Comparison of ENCODE assay signal across 23 mouse cellular contexts in the genomic region with DNA sequence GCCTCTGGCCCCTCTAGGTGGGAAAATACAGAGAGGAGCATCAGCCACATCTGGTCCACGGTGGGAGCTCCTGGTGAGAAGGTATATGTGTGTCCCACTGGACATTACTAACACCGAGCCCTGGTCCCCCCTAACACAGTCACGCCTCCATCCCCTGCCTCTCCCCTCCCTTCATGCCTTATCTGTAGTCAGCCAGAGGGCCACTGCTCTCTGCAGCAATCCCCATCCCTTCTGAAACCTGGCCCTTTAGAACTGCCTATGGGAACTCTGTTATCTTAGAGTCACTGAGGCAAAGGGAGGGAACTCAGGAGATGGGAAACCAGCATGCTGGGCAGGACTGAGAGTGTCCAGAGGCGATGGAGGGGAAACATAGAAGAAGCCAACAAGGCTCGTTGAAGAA. TPM values are rescaled to one million over a fixed set of nuclear protein-coding genes. Genes with fewer than 3 reads are reported as not detected.
A peak's percentile ranks its signal among the peaks of the same experiment; 100 is the strongest.
DNase-seq lines count a peak whose midpoint lies in the region; ATAC-seq lines count a peak whose summit lies in the region.
"Had no signal": no experiment of that assay in that cellular context is flagged by ENCODE, and none has a peak within 500 bp of the region (broad histone marks: within the 10 kb centered on the region; RNA-seq: fewer than 3 reads in every experiment).

No protein-coding gene starts in this region.

- no peak overlapping the region for H3K9ac ChIP-seq in midbrain, embryonic 16.5 days (ENCODE audit: low read depth, low read length)
- H3K9ac ChIP-seq in liver, embryonic 12.5 days = peak overlapping the region; percentile 70
- H3K9ac ChIP-seq: forebrain, postnatal 0 days; limb, embryonic 15.5 days; neural tube, embryonic 13.5 days had no signal

- peak; percentile 80 for DNase-seq in heart, embryonic 10.5 days (ENCODE audit: low spot score)
- no peak for DNase-seq in heart, postnatal 10 days
- DNase-seq in midbrain, embryonic 10.5 days (ENCODE audit: low spot score) = no peak
- DNase-seq in left cerebral cortex, postnatal 4 days = no peak
- DNase-seq in T-cell, adult 2 months (ENCODE audit: low spot score) = no peak
- no peak for DNase-seq in layer of hippocampus, adult 8-10 months (ENCODE audit: low spot score in 2 of 2)
- DNase-seq: adrenal gland, postnatal 25 days; cerebellum, postnatal 10 days; forebrain, postnatal 0 days; gastrocnemius, adult 2 months; heart, adult 11 months; kidney, adult 2 months; kidney, postnatal 25 days; right cerebral cortex, postnatal 14 days; thymus, postnatal 14 days had no signal

- intact Hi-C loops in heart, postnatal 10 days (cut with DNase I) = no loop called here
- intact Hi-C loops in left cerebral cortex, postnatal 4 days (cut with DNase I) = no loop called here

- no peaks in the 10 kb centered on the region for H3K9me3 ChIP-seq in heart, embryonic 10.5 days
- no peaks in the 10 kb centered on the region for H3K9me3 ChIP-seq in midbrain, embryonic 10.5 days (replicated peaks)
- H3K9me3 ChIP-seq in midbrain, embryonic 16.5 days (replicated peaks; ENCODE audit: control insufficient read depth, low read length, poor library complexity, severe bottlenecking) = no peaks in the 10 kb centered on the region
- H3K9me3 ChIP-seq in liver, embryonic 12.5 days (replicated peaks) = no peaks in the 10 kb centered on the region
- H3K9me3 ChIP-seq: limb, embryonic 15.5 days; neural tube, embryonic 13.5 days had no signal

- no peaks in the 10 kb centered on the region for H3K36me3 ChIP-seq in heart, embryonic 10.5 days
- H3K36me3 ChIP-seq in midbrain, embryonic 10.5 days = no peaks in the 10 kb centered on the region
- no peaks in the 10 kb centered on the region for H3K36me3 ChIP-seq in midbrain, embryonic 16.5 days (ENCODE audit: control insufficient read depth, insufficient read depth, low read length)
- H3K36me3 ChIP-seq in liver, embryonic 12.5 days = no peaks in the 10 kb centered on the region
- H3K36me3 ChIP-seq: limb, embryonic 15.5 days; neural tube, embryonic 13.5 days had no signal

- WGBS in heart, embryonic 10.5 days = 24% methylated on average over 5 of the region's 5 CpGs
- 73% methylated on average over 5 of the region's 5 CpGs for WGBS in midbrain, embryonic 10.5 days
- 71% methylated on average over 5 of the region's 5 CpGs for WGBS in midbrain, embryonic 16.5 days
- WGBS in liver, embryonic 12.5 days (ENCODE audit: insufficient replicate concordance) = 33% methylated on average over 5 of the region's 5 CpGs

- H3K27me3 ChIP-seq in heart, embryonic 10.5 days (ENCODE audit: insufficient read depth, poor library complexity, severe bottlenecking) = peaks cover 56% of the 10 kb centered on the region
- H3K27me3 ChIP-seq in midbrain, embryonic 10.5 days (ENCODE audit: low read depth, poor library complexity, severe bottlenecking) = peaks cover 28% of the 10 kb centered on the region
- H3K27me3 ChIP-seq in midbrain, embryonic 16.5 days (ENCODE audit: control insufficient read depth, insufficient read depth, low read depth, low read length) = no peaks in the 10 kb centered on the region
- peaks cover 42% of the 10 kb centered on the region for H3K27me3 ChIP-seq in liver, embryonic 12.5 days (replicated peaks)

- ATAC-seq in midbrain, embryonic 16.5 days = no peak
- peak; percentile 84 for ATAC-seq in liver, embryonic 12.5 days
- ATAC-seq: activated CD4-positive, CD25-positive, alpha-beta regulatory T cell, adult 4 months; forebrain, postnatal 0 days; hindbrain, postnatal 0 days had no signal

- no peak overlapping the region for H3K4me2 ChIP-seq in midbrain, embryonic 16.5 days (ENCODE audit: low read length)
- H3K4me2 ChIP-seq in liver, embryonic 12.5 days = peak overlapping the region; percentile 76
- H3K4me2 ChIP-seq: limb, embryonic 15.5 days; neural tube, embryonic 13.5 days had no signal

- H3K4me3 ChIP-seq in heart, embryonic 10.5 days = 0 out of 2 replicates have a peak overlapping the region, but pooled peaks have one; percentile 18
- no peak overlapping the region for H3K4me3 ChIP-seq in midbrain, embryonic 10.5 days
- H3K4me3 ChIP-seq in midbrain, embryonic 16.5 days (ENCODE audit: low read depth, low read length) = no peak overlapping the region
- peak overlapping the region; percentile 47 for H3K4me3 ChIP-seq in liver, embryonic 12.5 days
- H3K4me3 ChIP-seq: gastrocnemius, adult 2 months; limb, embryonic 15.5 days; neural tube, embryonic 13.5 days had no signal

- peak overlapping the region; percentile 60 for H3K27ac ChIP-seq in heart, embryonic 10.5 days
- H3K27ac ChIP-seq in midbrain, embryonic 10.5 days (replicated peaks) = 0 out of 2 replicates have a peak overlapping the region, but pooled peaks have one; percentile 4
- no peak overlapping the region for H3K27ac ChIP-seq in midbrain, embryonic 16.5 days (ENCODE audit: low read length)
- H3K27ac ChIP-seq in liver, embryonic 12.5 days = peak overlapping the region; percentile 96
- H3K27ac ChIP-seq: gastrocnemius, adult 2 months; hindbrain, postnatal 0 days; limb, embryonic 15.5 days; neural tube, embryonic 13.5 days had no signal

- peaks cover 18% of the 10 kb centered on the region for H3K4me1 ChIP-seq in heart, embryonic 10.5 days
- H3K4me1 ChIP-seq in midbrain, embryonic 10.5 days = peaks cover 16% of the 10 kb centered on the region
- no peaks in the 10 kb centered on the region for H3K4me1 ChIP-seq in midbrain, embryonic 16.5 days (ENCODE audit: control insufficient read depth, insufficient read depth, low read length)
- peaks cover 65% of the 10 kb centered on the region for H3K4me1 ChIP-seq in liver, embryonic 12.5 days
- H3K4me1 ChIP-seq: neural tube, embryonic 13.5 days had no signal

RNA-seq across cellular contexts. Expression of a gene that starts 5.3 kb away (rescaled TPM):
- polyA plus RNA-seq in heart, embryonic 10.5 days (2016; fragmentation: Nextera tagmentation; extraction: Ambion mirVana) = 0.20 TPM in 1 of 2 replicates, not detected in the other
- total RNA-seq in heart, postnatal 10 days (2021) = not detected
- polyA plus RNA-seq in midbrain, embryonic 10.5 days (2016; fragmentation: Nextera tagmentation; extraction: Ambion mirVana) = 0.73 and 1.9 TPM in 2 replicates
- 1.1 and 1.5 TPM in 2 replicates for polyA plus RNA-seq in midbrain, embryonic 16.5 days (2015; fragmentation: Nextera tagmentation; extraction: Ambion mirVana)
- not detected in 2 replicates for polyA plus RNA-seq in liver, embryonic 12.5 days (2016; fragmentation: Nextera tagmentation; extraction: Ambion mirVana)
- total RNA-seq in left cerebral cortex, postnatal 4 days (2021) = 1 to 10 TPM in 1 of 2 experiments, under 1 TPM in 1; 0.99 to 1.5 TPM
- 1 to 10 TPM in 2 of 4 experiments, under 1 TPM in 2; 0.80 to 2.4 (median 1.1) TPM for total RNA-seq in layer of hippocampus, adult 8-10 months (2022)
- total RNA-seq: adrenal gland, postnatal 25 days; forebrain, postnatal 0 days; gastrocnemius, adult 2 months; heart, postnatal 25 days had no signal
- polyA plus RNA-seq: activated CD4-positive, CD25-positive, alpha-beta regulatory T cell, adult 4 months; kidney, adult 2 months; limb, embryonic 15.5 days; spleen, adult 2 months had no signal

RNA-seq across cellular contexts. Expression of a gene that starts 51.4 kb away (rescaled TPM):
- polyA plus RNA-seq in heart, embryonic 10.5 days (2016; fragmentation: Nextera tagmentation; extraction: Ambion mirVana) = 0.10 and 0.35 TPM in 2 replicates
- total RNA-seq in heart, postnatal 10 days (2021) = under 1 TPM; 0.12 to 0.26 TPM
- 13.8 and 18.2 TPM in 2 replicates for polyA plus RNA-seq in midbrain, embryonic 10.5 days (2016; fragmentation: Nextera tagmentation; extraction: Ambion mirVana)
- 12.3 and 14.4 TPM in 2 replicates for polyA plus RNA-seq in midbrain, embryonic 16.5 days (2015; fragmentation: Nextera tagmentation; extraction: Ambion mirVana)
- polyA plus RNA-seq in liver, embryonic 12.5 days (2016; fragmentation: Nextera tagmentation; extraction: Ambion mirVana) = 0.02 and 0.22 TPM in 2 replicates
- 10 to 100 TPM; 42.4 to 52.0 TPM for total RNA-seq in left cerebral cortex, postnatal 4 days (2021)
- 10 to 100 TPM; 39.6 to 42.8 (median 40.0) TPM for total RNA-seq in layer of hippocampus, adult 8-10 months (2022)
- total RNA-seq: adrenal gland, postnatal 25 days had no signal
- polyA plus RNA-seq: activated CD4-positive, CD25-positive, alpha-beta regulatory T cell, adult 4 months had no signal

Comparison
In these comparisons a context has a peak if more than half of its experiments do, and no peak if none do; other contexts are left out.
1. H3K4me3 ChIP-seq: peak in heart, embryonic 10.5 days (single experiment) and liver, embryonic 12.5 days (single experiment); none in midbrain, embryonic 10.5 days (single experiment) and midbrain, embryonic 16.5 days (single experiment).